Mouse (Mus musculus) MEL (cell line): ENCODE data around the gene Ccr4.

Experiments used
- CTCF ChIP-seq, 3 experiments: IDR thresholded peaks in 2 of 3; conservative IDR thresholded peaks in 1 of 3; 2 replicates each; pipeline ENCODE4 v1.5.1; 2011 to 2012; ENCODE audit warnings: low read length in 3 of 3, low read depth in 2 of 3, mild to moderate bottlenecking in 2 of 3, improper control_type of control experiment in 1 of 3, inconsistent platforms in 1 of 3, mixed read lengths in 1 of 3, moderate library complexity in 1 of 3; ENCODE audit not compliant: control insufficient read depth in 1 of 3, insufficient read depth in 1 of 3, poor library complexity in 1 of 3, severe bottlenecking in 1 of 3
- MAZ ChIP-seq: IDR thresholded peaks from 2 replicates; pipeline ENCODE4 v1.6.1; 2012; ENCODE audit warnings: low read depth, mild to moderate bottlenecking, inconsistent platforms, low read length, improper control_type of control experiment
- MXI1 ChIP-seq: IDR thresholded peaks from 2 replicates; pipeline ENCODE4 v1.6.1; 2011; ENCODE audit warnings: mild to moderate bottlenecking, low read depth, low read length, improper control_type of control experiment
- MYC ChIP-seq: IDR thresholded peaks from 2 replicates; pipeline ENCODE4 v1.6.1; 2011; ENCODE audit warnings: low read depth, mild to moderate bottlenecking, low read length, improper control_type of control experiment, moderate library complexity
- POLR2A ChIP-seq, 2 experiments: IDR thresholded peaks; 2 replicates each; pipeline ENCODE4 v1.6.1; 2011 to 2012; ENCODE audit warnings: low read length in 2 of 2, mild to moderate bottlenecking in 2 of 2, control low read depth in 1 of 2, improper control_type of control experiment in 1 of 2, low read depth in 1 of 2, moderate library complexity in 1 of 2; ENCODE audit not compliant: control insufficient read depth in 1 of 2, insufficient read depth in 1 of 2, poor library complexity in 1 of 2
- USF1 ChIP-seq: IDR thresholded peaks from 2 replicates; pipeline ENCODE4 v1.6.1; 2014; ENCODE audit warnings: low read depth, mild to moderate bottlenecking, inconsistent platforms, low read length, improper control_type of control experiment, moderate library complexity

GRCm38 (mm10) chr9:114449120-114449754 lies 55.5 kb downstream of the Ccr4 start:
- TF ChIP-seq MAZ (no peak), MXI1 (no peak), MYC (no peak), USF1 (no peak), POLR2A (IDR thresholded peaks at IDR 0.05; ENCODE audit: control insufficient read depth in 1 of 2, insufficient read depth in 1 of 2, low read depth in 1 of 2, low read length in 2 of 2, poor library complexity in 1 of 2) (no peak), CTCF (IDR thresholded peaks at IDR 0.05 in 2 of 3, conservative IDR thresholded peaks at IDR 0.05 in 1 of 3; ENCODE audit: control insufficient read depth in 1 of 3, insufficient read depth in 1 of 3, low read depth in 2 of 3, low read length in 3 of 3, poor library complexity in 1 of 3, severe bottlenecking in 1 of 3) (no peak)
